Mouse (Mus musculus): ENCODE data around the gene Defa34. TPM values are rescaled to one million over a fixed set of nuclear protein-coding genes. Genes with fewer than 3 reads are reported as not detected.
"Not testable (repeated sequence)": the region's sequence is repeated elsewhere in the genome, so short reads cannot be mapped to it uniquely, and the experiment has no call there.

Defa34 gene
- total RNA-seq (2021) = not detected
- not detected in 2 replicates for polyA plus RNA-seq (2012; rRNA removed)
- long read RNA-seq = 0 reads

GRCm38 (mm10) chr8:21665497-21665896 is at the start of gene Defa34:
Gene Defa34 (plus strand): TSS chr8:21665797.
- not testable (repeated sequence) for DNase-seq

- not testable (repeated sequence) for DNase-seq
These were observed 47.7 kb upstream of the Defa34 start, which contains the start of gene Defa26 for GRCm38 (mm10) chr8:21617883-21618282. Gene Defa26 (plus strand): TSS chr8:21618183.

GRCm38 (mm10) chr8:21655480-21655879 is 10.1 kb upstream of the Defa34 start, which contains the start of gene Defa17:
Gene Defa17 (plus strand): TSS chr8:21655780.
- DNase-seq = not testable (repeated sequence)

- not testable (repeated sequence) for DNase-seq
These were observed 37.9 kb downstream of the Defa34 start, which contains the start of gene AY761184 for GRCm38 (mm10) chr8:21703545-21703944. Gene AY761184 (minus strand): TSS chr8:21703645.

Other genes with a start within 250 kb of the Defa34 start
- not detected for gene Defa36, start 238.4 kb upstream of the Defa34 start, total RNA-seq (2021)
- gene Defa36, start 238.4 kb upstream of the Defa34 start, polyA plus RNA-seq (2012; rRNA removed) = not detected in 2 replicates
- not detected for gene Gm7849, start 209.2 kb upstream of the Defa34 start, total RNA-seq (2021)
- gene Gm7849, start 209.2 kb upstream of the Defa34 start, polyA plus RNA-seq (2012; rRNA removed) = not detected in 2 replicates
- gene Defa20, start 156.5 kb upstream of the Defa34 start, total RNA-seq (2021) = not detected
- not detected in 2 replicates for gene Defa20, start 156.5 kb upstream of the Defa34 start, polyA plus RNA-seq (2012; rRNA removed)
- not detected for gene Defa32, start 136.8 kb upstream of the Defa34 start, total RNA-seq (2021)
- not detected in 2 replicates for gene Defa32, start 136.8 kb upstream of the Defa34 start, polyA plus RNA-seq (2012; rRNA removed)
- not detected for gene Defa37, start 100.4 kb upstream of the Defa34 start, total RNA-seq (2021)
- gene Defa37, start 100.4 kb upstream of the Defa34 start, polyA plus RNA-seq (2012; rRNA removed) = not detected in 2 replicates
- not detected for gene Defa28, start 82.8 kb upstream of the Defa34 start, total RNA-seq (2021)
- not detected in 2 replicates for gene Defa28, start 82.8 kb upstream of the Defa34 start, polyA plus RNA-seq (2012; rRNA removed)
- not detected for gene Gm7861, start 71.3 kb upstream of the Defa34 start, total RNA-seq (2021)
- gene Gm7861, start 71.3 kb upstream of the Defa34 start, polyA plus RNA-seq (2012; rRNA removed) = not detected in 2 replicates
- gene Defa26, start 47.6 kb upstream of the Defa34 start, total RNA-seq (2021) = not detected
- not detected in 2 replicates for gene Defa26, start 47.6 kb upstream of the Defa34 start, polyA plus RNA-seq (2012; rRNA removed)
- not detected for gene Defa17, start 10.0 kb upstream of the Defa34 start, total RNA-seq (2021)
- not detected in 2 replicates for gene Defa17, start 10.0 kb upstream of the Defa34 start, polyA plus RNA-seq (2012; rRNA removed)
- not detected for gene AY761184, start 37.8 kb downstream of the Defa34 start, total RNA-seq (2021)
- not detected in 2 replicates for gene AY761184, start 37.8 kb downstream of the Defa34 start, polyA plus RNA-seq (2012; rRNA removed)
- not detected for gene Defa24, start 68.7 kb downstream of the Defa34 start, total RNA-seq (2021)
- gene Defa24, start 68.7 kb downstream of the Defa34 start, polyA plus RNA-seq (2012; rRNA removed) = not detected in 2 replicates
- not detected for gene Defb50, start 157.7 kb downstream of the Defa34 start, total RNA-seq (2021)
- gene Defb50, start 157.7 kb downstream of the Defa34 start, polyA plus RNA-seq (2012; rRNA removed) = not detected in 2 replicates
- not detected for gene Defb2, start 174.1 kb downstream of the Defa34 start, total RNA-seq (2021)
- not detected in 2 replicates for gene Defb2, start 174.1 kb downstream of the Defa34 start, polyA plus RNA-seq (2012; rRNA removed)
- not detected for gene Defb10, start 193.1 kb downstream of the Defa34 start, total RNA-seq (2021)
- gene Defb10, start 193.1 kb downstream of the Defa34 start, polyA plus RNA-seq (2012; rRNA removed) = not detected in 2 replicates
- not detected for gene Defb9, start 219.6 kb downstream of the Defa34 start, total RNA-seq (2021)
- gene Defb9, start 219.6 kb downstream of the Defa34 start, polyA plus RNA-seq (2012; rRNA removed) = not detected in 2 replicates
- not detected for gene Defb11, start 240.6 kb downstream of the Defa34 start, total RNA-seq (2021)
- not detected in 2 replicates for gene Defb11, start 240.6 kb downstream of the Defa34 start, polyA plus RNA-seq (2012; rRNA removed)